Mouse (Mus musculus): ENCODE measurements at regions not wholly inside any gene's neighbourhood (a gene's known extent, or its start where the extent isn't known, plus 50 kb on each side); places are given as distances from the start of the nearest gene placed in this dataset.

- Histone ChIP-seq H3K27me3 (ENCODE audit: control insufficient read depth, insufficient read depth, low read length) (no peaks in the 10 kb centered on the region), H3K9me3 (replicated peaks; ENCODE audit: control insufficient read depth, low read length) (no peaks in the 10 kb centered on the region), H3K36me3 (ENCODE audit: control insufficient read depth, insufficient read depth, low read length) (no peaks in the 10 kb centered on the region), H3K9ac (ENCODE audit: low read length) (no peak overlapping the region), H3K27ac (ENCODE audit: low read length) (peak overlapping the region; percentile 45), H3K4me1 (ENCODE audit: control insufficient read depth, insufficient read depth, low read length) (peaks cover 6% of the 10 kb centered on the region; the same call in 1 of the 2 replicates), H3K4me2 (ENCODE audit: low read depth, low read length) (no peak overlapping the region), H3K4me3 (replicated peaks; ENCODE audit: low read length) (no peak overlapping the region)
- WGBS: 25% methylated on average over 8 of the region's 8 CpGs
- peak; percentile 80 for ATAC-seq (ENCODE audit: insufficient read depth, low FRiP score)
Observed at GRCm38 (mm10) chr9:30742471-30743098, 179.7 kb downstream of the Adamts15 start.

GRCm38 (mm10) chr9:30731687-30732086, 190.6 kb downstream of the Adamts15 start:
- H3K36me3 ChIP-seq (ENCODE audit: control insufficient read depth, insufficient read depth, low read length): no peaks in the 10 kb centered on the region
- no peak for ATAC-seq (ENCODE audit: insufficient read depth, low FRiP score)
- 44% methylated on average over 2 of the region's 2 CpGs for WGBS
- H3K9me3 ChIP-seq (replicated peaks; ENCODE audit: control insufficient read depth, low read length): no peaks in the 10 kb centered on the region
- H3K27ac ChIP-seq (ENCODE audit: low read length): no peak overlapping the region
- H3K4me2 ChIP-seq (ENCODE audit: low read depth, low read length): no peak overlapping the region
- H3K4me1 ChIP-seq (ENCODE audit: control insufficient read depth, insufficient read depth, low read length): no peaks in the 10 kb centered on the region
- no peak overlapping the region for H3K9ac ChIP-seq (ENCODE audit: low read length)
- no peak overlapping the region for H3K4me3 ChIP-seq (replicated peaks; ENCODE audit: low read length)
- H3K27me3 ChIP-seq (ENCODE audit: control insufficient read depth, insufficient read depth, low read length): no peaks in the 10 kb centered on the region

- Histone ChIP-seq H3K27ac (ENCODE audit: low read length) (no peak overlapping the region), H3K4me3 (replicated peaks; ENCODE audit: low read length) (no peak overlapping the region), H3K9me3 (replicated peaks; ENCODE audit: control insufficient read depth, low read length) (no peaks in the 10 kb centered on the region), H3K4me2 (ENCODE audit: low read depth, low read length) (no peak overlapping the region), H3K9ac (ENCODE audit: low read length) (no peak overlapping the region), H3K4me1 (ENCODE audit: control insufficient read depth, insufficient read depth, low read length) (no peaks in the 10 kb centered on the region), H3K27me3 (ENCODE audit: control insufficient read depth, insufficient read depth, low read length) (no peaks in the 10 kb centered on the region), H3K36me3 (ENCODE audit: control insufficient read depth, insufficient read depth, low read length) (no peaks in the 10 kb centered on the region)
- WGBS: 96% methylated on average over 1 of the region's 1 CpGs
- ATAC-seq (ENCODE audit: insufficient read depth, low FRiP score): no peak
Observed at GRCm38 (mm10) chr9:30723364-30724070, 198.7 kb downstream of the Adamts15 start.

GRCm38 (mm10) chr9:30721861-30722260, 200.4 kb downstream of the Adamts15 start:
- H3K27ac ChIP-seq (ENCODE audit: low read length): no peak overlapping the region
- no peak for ATAC-seq (ENCODE audit: insufficient read depth, low FRiP score)
- H3K9ac ChIP-seq (ENCODE audit: low read length): no peak overlapping the region
- H3K27me3 ChIP-seq (ENCODE audit: control insufficient read depth, insufficient read depth, low read length): no peaks in the 10 kb centered on the region
- no peak overlapping the region for H3K4me2 ChIP-seq (ENCODE audit: low read depth, low read length)
- H3K4me1 ChIP-seq (ENCODE audit: control insufficient read depth, insufficient read depth, low read length): no peaks in the 10 kb centered on the region
- WGBS: 63% methylated on average over 4 of the region's 4 CpGs
- H3K36me3 ChIP-seq (ENCODE audit: control insufficient read depth, insufficient read depth, low read length): no peaks in the 10 kb centered on the region
- no peak overlapping the region for H3K4me3 ChIP-seq (replicated peaks; ENCODE audit: low read length)
- no peaks in the 10 kb centered on the region for H3K9me3 ChIP-seq (replicated peaks; ENCODE audit: control insufficient read depth, low read length)

- no peak for ATAC-seq (ENCODE audit: insufficient read depth, low FRiP score)
- H3K27ac ChIP-seq (ENCODE audit: low read length): no peak overlapping the region
- H3K9ac ChIP-seq (ENCODE audit: low read length): no peak overlapping the region
- H3K36me3 ChIP-seq (ENCODE audit: control insufficient read depth, insufficient read depth, low read length): no peaks in the 10 kb centered on the region
- H3K4me2 ChIP-seq (ENCODE audit: low read depth, low read length): no peak overlapping the region
- WGBS: 78% methylated on average over 8 of the region's 8 CpGs
- no peaks in the 10 kb centered on the region for H3K4me1 ChIP-seq (ENCODE audit: control insufficient read depth, insufficient read depth, low read length)
- no peaks in the 10 kb centered on the region for H3K27me3 ChIP-seq (ENCODE audit: control insufficient read depth, insufficient read depth, low read length)
- H3K4me3 ChIP-seq (replicated peaks; ENCODE audit: low read length): no peak overlapping the region
- no peaks in the 10 kb centered on the region for H3K9me3 ChIP-seq (replicated peaks; ENCODE audit: control insufficient read depth, low read length)
Observed at GRCm38 (mm10) chr9:30716421-30717170, 205.7 kb downstream of the Adamts15 start.

- WGBS: 89% methylated on average over 5 of the region's 5 CpGs
- no peak overlapping the region for H3K27ac ChIP-seq (ENCODE audit: low read length)
- H3K4me3 ChIP-seq (replicated peaks; ENCODE audit: low read length): no peak overlapping the region
- H3K4me1 ChIP-seq (ENCODE audit: control insufficient read depth, insufficient read depth, low read length): no peaks in the 10 kb centered on the region
- H3K9ac ChIP-seq (ENCODE audit: low read length): no peak overlapping the region
- no peak overlapping the region for H3K4me2 ChIP-seq (ENCODE audit: low read depth, low read length)
- no peaks in the 10 kb centered on the region for H3K27me3 ChIP-seq (ENCODE audit: control insufficient read depth, insufficient read depth, low read length)
- H3K36me3 ChIP-seq (ENCODE audit: control insufficient read depth, insufficient read depth, low read length): no peaks in the 10 kb centered on the region
- ATAC-seq (ENCODE audit: insufficient read depth, low FRiP score): no peak
- H3K9me3 ChIP-seq (replicated peaks; ENCODE audit: control insufficient read depth, low read length): no peaks in the 10 kb centered on the region
Observed at GRCm38 (mm10) chr9:30710131-30710530, 212.1 kb downstream of the Adamts15 start.

GRCm38 (mm10) chr9:30699848-30700247, 222.4 kb downstream of the Adamts15 start:
- 41% methylated on average over 5 of the region's 5 CpGs for WGBS

GRCm38 (mm10) chr9:30697533-30697932, 224.7 kb downstream of the Adamts15 start:
- Histone ChIP-seq H3K27ac (ENCODE audit: low read length) (no peak overlapping the region), H3K36me3 (ENCODE audit: control insufficient read depth, insufficient read depth, low read length) (no peaks in the 10 kb centered on the region), H3K9me3 (replicated peaks; ENCODE audit: control insufficient read depth, low read length) (no peaks in the 10 kb centered on the region), H3K9ac (ENCODE audit: low read length) (no peak overlapping the region), H3K4me2 (ENCODE audit: low read depth, low read length) (no peak overlapping the region), H3K4me1 (ENCODE audit: control insufficient read depth, insufficient read depth, low read length) (no peaks in the 10 kb centered on the region), H3K4me3 (replicated peaks; ENCODE audit: low read length) (no peak overlapping the region), H3K27me3 (ENCODE audit: control insufficient read depth, insufficient read depth, low read length) (no peaks in the 10 kb centered on the region)
- ATAC-seq (ENCODE audit: insufficient read depth, low FRiP score): no peak
- WGBS: 77% methylated on average over 1 of the region's 1 CpGs

More at GRCm38 (mm10) chr9:30699848-30700247, 222.4 kb downstream of the Adamts15 start:
- ATAC-seq (ENCODE audit: insufficient read depth, low FRiP score): no peak
- Histone ChIP-seq H3K27ac (ENCODE audit: low read length) (no peak overlapping the region), H3K9ac (ENCODE audit: low read length) (no peak overlapping the region), H3K4me1 (ENCODE audit: control insufficient read depth, insufficient read depth, low read length) (no peaks in the 10 kb centered on the region), H3K27me3 (ENCODE audit: control insufficient read depth, insufficient read depth, low read length) (no peaks in the 10 kb centered on the region), H3K9me3 (replicated peaks; ENCODE audit: control insufficient read depth, low read length) (no peaks in the 10 kb centered on the region), H3K36me3 (ENCODE audit: control insufficient read depth, insufficient read depth, low read length) (no peaks in the 10 kb centered on the region), H3K4me2 (ENCODE audit: low read depth, low read length) (no peak overlapping the region), H3K4me3 (replicated peaks; ENCODE audit: low read length) (no peak overlapping the region)

GRCm38 (mm10) chr9:30668095-30668494, 241.2 kb downstream of the Snx19 start:
- Histone ChIP-seq H3K4me1 (ENCODE audit: control insufficient read depth, insufficient read depth, low read length) (no peaks in the 10 kb centered on the region), H3K9me3 (replicated peaks; ENCODE audit: control insufficient read depth, low read length) (no peaks in the 10 kb centered on the region), H3K27ac (ENCODE audit: low read length) (no peak overlapping the region), H3K4me2 (ENCODE audit: low read depth, low read length) (no peak overlapping the region), H3K9ac (ENCODE audit: low read length) (no peak overlapping the region), H3K36me3 (ENCODE audit: control insufficient read depth, insufficient read depth, low read length) (no peaks in the 10 kb centered on the region), H3K4me3 (replicated peaks; ENCODE audit: low read length) (no peak overlapping the region), H3K27me3 (ENCODE audit: control insufficient read depth, insufficient read depth, low read length) (no peaks in the 10 kb centered on the region)
- ATAC-seq (ENCODE audit: insufficient read depth, low FRiP score): no peak
